Mouse (Mus musculus): Measurements from ENCODE around the gene Apba1. TPM values are rescaled to one million over a fixed set of nuclear protein-coding genes. Genes with fewer than 3 reads are reported as not detected.

Apba1 gene
- total RNA-seq, 1 experiment, result 0.22 TPM

DNA sequence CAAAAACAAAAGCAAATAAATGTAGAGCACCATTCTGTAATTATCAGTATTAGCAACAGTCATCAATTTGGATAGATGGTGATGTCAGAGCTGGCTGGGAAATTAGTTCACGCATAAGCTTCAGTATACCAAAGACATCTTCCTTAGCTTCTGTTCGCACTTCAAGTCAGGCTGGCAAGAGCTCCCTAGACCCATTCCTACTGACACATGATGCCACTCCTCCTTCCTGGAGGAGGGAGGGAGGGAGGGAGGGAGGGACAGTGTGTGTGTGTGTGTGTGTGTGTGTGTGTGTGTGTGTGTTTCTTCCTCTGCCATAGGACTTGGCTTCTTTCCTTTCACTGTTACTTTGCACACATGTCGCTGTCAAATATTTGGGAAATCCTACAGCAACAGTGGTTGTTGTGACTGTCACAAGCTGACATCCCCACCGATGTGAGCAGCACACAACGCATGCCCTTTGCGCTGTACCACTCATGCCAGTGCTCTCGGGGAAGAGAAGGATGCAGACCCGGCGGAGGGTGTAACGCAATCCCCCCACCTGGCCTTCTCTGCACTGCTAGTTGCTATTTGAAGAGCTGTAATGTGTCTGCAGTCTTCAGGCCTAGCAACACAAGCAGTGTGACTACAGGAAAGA is 237.2 kb downstream of the Apba1 start:
- TF ChIP-seq ZNF384 (IDR thresholded peaks at IDR 0.05; ENCODE audit: low read depth, low read length), result no peak
- no peak for TF ChIP-seq ZC3H11A (IDR thresholded peaks at IDR 0.05; ENCODE audit: borderline replicate concordance, low read depth, low read length)
- no peak for TF ChIP-seq CHD2 (IDR thresholded peaks at IDR 0.05; ENCODE audit: low read depth, low read length)
- no peak for TF ChIP-seq HCFC1 (IDR thresholded peaks at IDR 0.05; ENCODE audit: borderline replicate concordance, insufficient read depth, low read length)
- no peak for TF ChIP-seq MAFK (IDR thresholded peaks at IDR 0.05; ENCODE audit: insufficient read depth, low read depth, low read length)
- no peak for DNase-seq (ENCODE audit: low read depth, low spot score)
- no peak overlapping the region for H3K9ac ChIP-seq (ENCODE audit: insufficient read depth, low read depth, low read length, poor library complexity, severe bottlenecking)
- H3K4me3 ChIP-seq (ENCODE audit: insufficient read depth in 1 of 2, low read depth in 1 of 2, low read length in 2 of 2, poor library complexity in 1 of 2, severe bottlenecking in 1 of 2), result no peak overlapping the region
- in situ Hi-C loops (cut with MboI; ENCODE audit: low sequenced_read_pairs in 2 of 2, unreplicated experiment in 2 of 2), result no loop called here
- H3K4me1 ChIP-seq (ENCODE audit: control insufficient read depth in 2 of 2, insufficient read depth in 2 of 2, low read length in 2 of 2, poor library complexity in 1 of 2), result no peaks in the 10 kb centered on the region
- no peaks in the 10 kb centered on the region for H3K9me3 ChIP-seq (ENCODE audit: control insufficient read depth, insufficient read depth, low read depth, low read length)
- no peak overlapping the region for H3K27ac ChIP-seq (ENCODE audit: insufficient read depth, low read depth, low read length, poor library complexity, severe bottlenecking)
- no peaks in the 10 kb centered on the region for H3K36me3 ChIP-seq (ENCODE audit: control insufficient read depth, insufficient read depth, low read length, poor library complexity, severe bottlenecking)

Other genes with a start within 250 kb of the Apba1 start
- gene 1700028P14Rik, start 106.1 kb upstream of the Apba1 start, total RNA-seq (2012; rRNA removed), result not detected in 2 replicates
- 18.2 and 19.1 TPM in 2 replicates for gene Ptar1, start 71.5 kb upstream of the Apba1 start, total RNA-seq (2012; rRNA removed)

Measured in ES-E14 (cell line).